17 mouse cellular contexts compared by ENCODE assay signal in genomic region chr10:117018281-117018840, GRCm38 (mm10). TPM values are rescaled to one million over a fixed set of nuclear protein-coding genes. Genes with fewer than 3 reads are reported as not detected.
DNase-seq lines count a peak whose midpoint lies in the region; ATAC-seq lines count a peak whose summit lies in the region.
"Had no signal": no experiment of that assay in that cellular context is flagged by ENCODE, and none has a peak within 500 bp of the region (broad histone marks: within the 10 kb centered on the region; RNA-seq: fewer than 3 reads in every experiment).

No protein-coding gene starts in this region.

- no peak overlapping the region for H3K9ac ChIP-seq in heart, embryonic 11.5 days (ENCODE audit: low read depth, low read length)
- H3K9ac ChIP-seq: liver, embryonic 13.5 days had no signal

- WGBS in heart, embryonic 11.5 days (ENCODE audit: insufficient replicate concordance), result 69% methylated on average over 7 of the region's 7 CpGs

- H3K9me3 ChIP-seq in heart, embryonic 11.5 days (replicated peaks; ENCODE audit: control insufficient read depth, low read length), result no peaks in the 10 kb centered on the region

- peak; percentile 89 for DNase-seq in heart, adult 11 months
- DNase-seq in 3T3-L1 (ENCODE audit: low read depth, low spot score), result peak; percentile 55
- peak; percentile 24 to 64 for DNase-seq in gastrocnemius, adult 8-10 months (ENCODE audit: low spot score in 2 of 2)
- DNase-seq in heart, postnatal 4 days, result peak; percentile 46
- no peak for DNase-seq in ovary, postnatal 36 days (ENCODE audit: low spot score)
- DNase-seq in natural killer cell, adult 2 months (ENCODE audit: low spot score in 2 of 2), result no peak
- DNase-seq in spleen, postnatal 10 days (ENCODE audit: low spot score in 2 of 2), result no peak
- DNase-seq: adrenal gland, postnatal 10 days; kidney, adult 18-20 months; kidney, postnatal 4 days; liver, embryonic 13.5 days had no signal

- H3K4me1 ChIP-seq in heart, embryonic 11.5 days (ENCODE audit: control insufficient read depth, insufficient read depth, low read length), result peaks cover 33% of the 10 kb centered on the region
- H3K4me1 ChIP-seq: liver, embryonic 13.5 days had no signal

- no peaks in the 10 kb centered on the region for H3K36me3 ChIP-seq in heart, embryonic 11.5 days (ENCODE audit: control insufficient read depth, insufficient read depth, low read length)
- H3K36me3 ChIP-seq: liver, embryonic 13.5 days had no signal

- H3K27me3 ChIP-seq in heart, embryonic 11.5 days (ENCODE audit: control insufficient read depth, insufficient read depth, low read length), result no peaks in the 10 kb centered on the region

- no peak overlapping the region for H3K27ac ChIP-seq in heart, embryonic 11.5 days (ENCODE audit: low read depth, low read length)
- H3K27ac ChIP-seq: liver, embryonic 13.5 days; macrophage had no signal

- no peak overlapping the region for H3K4me2 ChIP-seq in heart, embryonic 11.5 days
- H3K4me2 ChIP-seq: liver, embryonic 13.5 days had no signal

- no peak for ATAC-seq in heart, embryonic 11.5 days (replicated peaks; ENCODE audit: insufficient number of reproducible peaks, low FRiP score, low TSS enrichment)
- ATAC-seq: CD4-positive, CD25-positive, alpha-beta regulatory T cell, adult 4 months had no signal

- no peak overlapping the region for H3K4me3 ChIP-seq in heart, embryonic 11.5 days (ENCODE audit: low read depth, low read length)
- H3K4me3 ChIP-seq: liver, embryonic 13.5 days had no signal

RNA-seq across cellular contexts. Expression of gene Lrrc10, which starts 26.8 kb away (rescaled TPM):
- polyA plus RNA-seq in heart, embryonic 11.5 days (2014; fragmentation: Nextera tagmentation; extraction: Ambion mirVana), result 49.7 and 54.6 TPM in 2 replicates
- total RNA-seq in gastrocnemius, adult 8-10 months (2022), result under 1 TPM in 1 of 4 experiments, not detected in 3; 0.27 TPM
- total RNA-seq in heart, postnatal 4 days (2021), result 100 to 1,000 TPM; 102 to 106 TPM
- total RNA-seq: adrenal gland, postnatal 10 days had no signal
- polyA plus RNA-seq: CD4-positive, CD25-positive, alpha-beta regulatory T cell, adult 4 months; liver, embryonic 13.5 days; macrophage; stomach, embryonic 16.5 days had no signal

RNA-seq across cellular contexts. Expression of gene Best3, which starts 32.2 kb away (rescaled TPM):
- 0.14 and 0.18 TPM in 2 replicates for polyA plus RNA-seq in heart, embryonic 11.5 days (2014; fragmentation: Nextera tagmentation; extraction: Ambion mirVana)
- 10 to 100 TPM; 20.6 to 37.3 (median 29.6) TPM for total RNA-seq in gastrocnemius, adult 8-10 months (2022)
- total RNA-seq in heart, postnatal 4 days (2021), result 1 to 10 TPM; 1.2 to 1.7 TPM
- polyA plus RNA-seq: CD4-positive, CD25-positive, alpha-beta regulatory T cell, adult 4 months had no signal

RNA-seq across cellular contexts. Expression of gene Cct2, which starts 45.3 kb away (rescaled TPM):
- 211 and 221 TPM in 2 replicates for polyA plus RNA-seq in heart, embryonic 11.5 days (2014; fragmentation: Nextera tagmentation; extraction: Ambion mirVana)
- 100 to 1,000 TPM; 109 to 146 (median 117) TPM for total RNA-seq in gastrocnemius, adult 8-10 months (2022)
- 100 to 1,000 TPM; 188 to 195 TPM for total RNA-seq in heart, postnatal 4 days (2021)

RNA-seq across cellular contexts. Expression of gene Gm10271, which starts 46.0 kb away (rescaled TPM):
- polyA plus RNA-seq in heart, embryonic 11.5 days (2014; fragmentation: Nextera tagmentation; extraction: Ambion mirVana), result not detected in 2 replicates
- total RNA-seq in gastrocnemius, adult 8-10 months (2022), result not detected
- total RNA-seq in heart, postnatal 4 days (2021), result not detected
- total RNA-seq: adrenal gland, postnatal 10 days; left cerebral cortex, adult 8-10 months had no signal
- polyA plus RNA-seq: CD4-positive, CD25-positive, alpha-beta regulatory T cell, adult 4 months; heart, embryonic 14.5 days; liver, embryonic 13.5 days; macrophage; stomach, embryonic 16.5 days had no signal

Comparison
In these comparisons a context has a peak if more than half of its experiments do, and no peak if none do; other contexts are left out.
1. DNase-seq: peak in heart, adult 11 months (single experiment), 3T3-L1 (single experiment), gastrocnemius, adult 8-10 months (2 of 2) and heart, postnatal 4 days (single experiment); none in ovary, postnatal 36 days (single experiment), natural killer cell, adult 2 months (0 of 2) and spleen, postnatal 10 days (0 of 2).
2. RNA of gene Lrrc10, which starts 26.8 kb away (total RNA-seq): 102 to 106 TPM in heart, postnatal 4 days; 0.27 TPM in gastrocnemius, adult 8-10 months; every median in the first group is over 10 times any median in the second.
3. RNA of gene Best3, which starts 32.2 kb away (total RNA-seq): 20.6 to 37.3 TPM in gastrocnemius, adult 8-10 months; 1.2 to 1.7 TPM in heart, postnatal 4 days; every median in the first group is over 4 times any median in the second.